Mouse (Mus musculus): ENCODE results near the gene Sod1.
"Not testable (repeated sequence)": the region's sequence is repeated elsewhere in the genome, so short reads cannot be mapped to it uniquely, and the experiment has no call there.

The Sod1 gene

DNA sequence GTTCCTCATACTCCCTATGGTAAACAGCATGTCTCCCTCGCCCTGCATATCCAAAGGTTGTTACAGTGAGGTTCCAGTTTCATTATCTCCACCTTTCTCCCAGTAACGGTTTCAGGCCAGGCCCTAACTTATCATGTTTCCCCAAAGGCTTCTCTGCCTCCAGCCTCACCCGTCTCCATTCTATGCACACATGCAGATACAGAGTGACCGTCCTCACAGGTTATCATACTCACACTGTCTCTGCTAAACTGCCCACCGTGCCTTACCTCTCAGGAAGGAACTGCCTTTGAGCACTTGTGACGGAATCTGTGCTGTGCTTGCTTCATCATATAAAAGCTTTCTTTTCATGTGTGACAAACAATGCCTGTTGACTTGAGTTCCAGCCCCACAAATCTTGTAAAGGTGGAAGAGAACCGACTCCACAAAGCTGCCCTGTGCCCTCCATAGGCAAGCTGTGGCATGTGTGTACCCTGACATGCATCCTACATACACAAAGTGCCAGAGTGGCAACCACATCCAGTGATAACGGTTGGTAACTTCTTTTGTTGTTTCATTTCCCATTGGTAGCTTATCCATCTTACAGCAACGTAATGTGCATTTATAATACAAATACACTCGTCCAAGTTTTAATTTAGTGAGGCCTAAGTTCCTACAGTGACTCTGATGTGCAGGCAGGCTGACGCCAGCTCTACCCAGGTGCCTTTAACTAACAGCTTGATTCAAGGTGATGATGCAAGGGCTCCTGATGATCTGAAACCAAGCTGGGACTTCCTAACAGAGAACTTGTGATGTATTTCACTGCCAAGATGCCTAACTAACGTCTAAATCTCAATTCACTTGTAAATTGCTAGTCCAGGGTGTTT is 6.8 kb upstream of the Sod1 start:
- no peak for DNase-seq

DNA sequence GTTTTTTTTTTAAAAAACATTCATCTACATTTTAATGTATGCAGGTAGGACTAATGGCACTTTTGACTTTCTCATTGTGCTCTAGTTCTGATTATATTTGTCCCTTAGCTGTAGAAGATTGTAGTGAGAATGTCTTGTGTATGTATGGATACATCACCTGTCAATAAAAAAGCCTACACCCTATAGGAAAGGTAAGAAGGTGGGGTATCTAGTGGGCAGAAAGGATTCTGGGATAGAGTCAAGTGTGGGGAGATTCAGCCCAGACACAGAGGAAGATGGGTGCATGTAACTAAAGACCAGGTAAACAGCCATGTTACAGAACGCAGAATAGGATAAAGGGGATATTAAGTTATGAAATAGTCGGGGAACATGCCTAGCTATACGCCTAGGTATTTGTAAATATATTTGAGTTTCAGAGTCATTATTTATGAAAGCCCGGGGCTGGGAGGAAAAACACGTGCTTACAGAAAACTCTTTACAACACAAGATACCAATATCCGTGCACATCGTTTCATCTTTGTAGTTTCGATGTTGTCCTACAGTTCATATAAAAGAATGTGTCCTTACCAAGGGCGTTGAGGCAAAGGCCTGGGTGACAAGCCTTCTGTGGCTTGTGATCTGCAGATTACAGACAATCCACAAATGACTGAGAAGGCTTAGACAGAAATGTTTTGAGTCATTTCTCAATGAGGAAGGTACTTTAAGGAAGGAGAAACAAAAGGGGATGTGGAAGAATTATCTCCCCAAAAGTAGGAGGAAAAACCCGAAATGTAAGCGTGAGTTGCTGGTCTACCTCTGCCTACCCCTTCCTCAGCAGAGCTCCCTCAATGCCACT is 5.6 kb upstream of the Sod1 start:
- DNase-seq: no peak

DNA sequence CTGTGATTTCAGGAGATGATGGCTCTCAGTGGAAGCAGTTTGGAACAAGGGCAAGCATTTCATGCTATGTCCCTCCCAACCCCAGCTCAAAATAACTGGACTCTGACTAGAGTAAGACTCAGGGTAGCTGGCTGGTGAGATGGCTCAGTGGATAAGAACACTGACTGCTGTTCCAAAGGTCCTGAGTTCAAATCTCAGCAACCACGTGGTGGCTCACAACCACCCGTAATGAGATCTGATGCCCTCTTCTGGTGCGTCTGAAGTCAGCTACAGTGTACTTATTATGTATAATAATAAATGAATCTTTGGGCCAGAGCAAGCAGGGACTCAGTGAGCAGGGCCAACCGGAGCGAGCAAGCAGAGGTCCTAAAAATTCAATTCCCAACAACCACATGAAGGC is 4.7 kb upstream of the Sod1 start:
- not testable (repeated sequence) for DNase-seq

DNA sequence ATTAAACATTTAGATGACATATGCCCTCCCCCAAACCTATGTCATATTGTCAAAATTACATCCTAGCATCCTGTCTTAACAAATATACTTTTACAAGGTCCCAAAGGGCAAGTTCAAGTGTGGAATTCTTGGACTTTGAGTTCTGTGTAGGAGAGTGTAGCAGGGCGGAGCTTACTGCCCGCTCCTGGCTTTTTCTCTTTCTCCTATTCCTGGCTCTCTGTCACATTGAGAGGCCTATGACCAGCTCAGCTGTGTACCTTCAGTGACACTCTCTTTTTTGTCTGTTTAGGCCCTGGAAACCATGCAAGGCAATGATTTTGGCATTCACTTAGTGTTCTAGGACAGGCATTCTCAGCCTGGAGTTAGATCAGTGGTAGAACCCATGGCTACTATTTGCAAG is 4.1 kb upstream of the Sod1 start:
- DNase-seq: peak; percentile 44

DNA sequence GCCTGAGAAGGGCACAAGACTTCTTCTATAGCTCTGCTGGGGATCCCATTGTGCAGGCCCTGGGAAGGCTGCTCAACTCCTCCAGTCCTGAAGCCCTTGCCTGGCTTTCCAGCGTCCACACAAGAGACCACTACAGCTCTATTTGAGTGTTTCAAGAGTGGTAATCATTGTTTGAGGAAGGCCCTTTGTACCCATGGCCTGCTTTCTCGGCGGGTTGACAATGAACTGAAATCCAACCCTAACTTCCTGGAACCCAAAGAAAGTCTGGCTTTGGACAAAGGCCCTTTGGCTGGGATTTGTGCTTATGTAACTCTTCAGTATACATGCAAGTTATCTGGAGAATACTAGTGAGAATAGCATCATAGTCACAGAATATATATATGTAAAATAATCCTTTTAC is 3.2 kb upstream of the Sod1 start:
- DNase-seq: peak; percentile 58

DNA sequence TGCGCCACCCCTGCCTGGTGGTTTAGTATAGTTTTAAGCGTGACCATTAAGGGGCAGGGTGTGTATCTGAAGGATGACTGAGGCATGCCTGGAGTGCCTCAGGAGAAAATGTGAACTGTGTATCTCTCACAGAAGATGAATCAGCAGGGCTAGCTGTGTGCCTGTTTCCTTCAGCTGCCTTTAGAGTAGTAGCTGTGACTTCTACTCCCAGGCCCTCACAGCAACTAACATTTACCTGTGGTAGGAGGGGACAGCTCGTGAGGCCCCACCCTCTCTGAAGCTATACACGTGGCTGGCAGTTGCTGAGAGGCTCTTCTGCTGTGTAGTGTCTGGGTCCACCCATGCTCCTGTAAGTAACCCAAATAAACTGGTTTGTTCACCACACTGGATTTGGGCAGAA is 2.6 kb upstream of the Sod1 start:
- DNase-seq: no peak

DNA sequence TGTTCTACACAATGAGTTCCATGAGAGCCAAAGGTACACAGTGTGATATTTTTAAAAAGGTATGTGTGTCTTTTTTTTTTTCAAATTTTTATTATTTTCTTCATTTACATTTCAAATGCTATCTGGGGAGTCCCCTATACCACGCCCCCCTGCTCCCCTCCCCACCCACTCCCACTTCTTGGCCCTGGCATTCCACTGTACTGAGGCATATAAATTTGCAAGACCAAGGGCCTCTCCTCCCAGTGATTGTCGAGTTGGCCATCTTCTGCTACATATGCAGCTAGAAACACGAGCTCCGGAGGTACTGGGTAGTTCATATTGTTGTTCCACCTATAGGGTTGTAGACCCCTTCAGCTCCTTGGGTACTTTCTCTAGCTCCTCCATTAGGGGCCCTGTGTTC is 1.1 kb upstream of the Sod1 start:
- DNase-seq: not testable (repeated sequence)

DNA sequence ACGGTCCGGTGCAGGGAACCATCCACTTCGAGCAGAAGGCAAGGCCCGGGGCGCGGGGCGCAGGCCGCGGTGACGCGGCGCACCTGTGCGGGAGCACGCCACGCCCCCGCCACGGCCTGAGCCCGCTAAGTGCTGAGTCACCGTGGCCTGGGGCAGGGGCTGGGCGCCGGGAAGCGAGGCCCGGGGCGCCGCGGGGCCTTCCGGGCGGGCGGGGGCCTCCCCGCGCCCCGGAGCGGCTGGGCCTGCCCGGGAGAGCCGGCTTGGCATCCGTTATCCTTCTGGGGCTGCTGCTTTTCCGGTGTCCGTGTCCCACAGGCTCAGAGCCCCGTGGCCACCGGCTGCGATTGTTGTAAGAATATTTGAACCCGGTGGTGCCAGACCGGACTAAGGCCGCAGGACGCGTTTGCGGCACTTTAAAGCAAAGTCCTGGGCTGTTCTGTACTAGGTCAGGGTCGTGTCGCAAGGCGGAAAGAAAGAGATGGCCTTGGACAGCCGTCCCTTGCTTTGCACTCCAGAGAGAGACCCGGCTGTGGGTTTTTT is 408 bp downstream of the Sod1 start:
- no peak for DNase-seq

DNA sequence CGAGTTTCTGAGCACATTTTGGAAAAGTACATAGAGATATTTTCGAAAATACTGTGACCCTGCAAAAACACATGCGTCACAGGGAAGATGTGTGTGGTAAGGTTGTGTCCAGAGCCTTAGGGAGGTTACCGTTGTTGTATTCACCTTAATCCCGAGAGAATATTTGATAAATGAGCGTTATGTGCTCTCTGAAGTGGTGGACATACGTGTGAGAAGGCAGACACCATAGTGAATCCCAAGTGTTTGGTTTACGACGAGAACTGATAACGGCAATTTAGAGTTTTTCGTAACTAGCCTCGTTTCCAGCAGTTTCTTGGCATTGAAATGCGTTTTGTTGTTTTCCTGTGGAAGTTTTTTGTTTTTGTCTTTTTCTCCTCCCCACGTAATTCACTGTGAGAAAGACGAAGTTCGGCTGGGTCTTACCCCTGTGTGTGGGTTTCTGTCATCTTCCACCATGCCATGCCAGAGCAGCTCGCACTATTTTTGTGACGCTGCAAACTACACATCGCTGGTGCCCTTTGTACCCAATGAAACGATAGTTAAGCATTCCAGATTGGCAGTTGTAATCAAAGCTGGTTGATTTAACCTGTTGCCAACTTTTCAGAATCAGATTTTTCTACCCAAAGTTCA is 1.0 kb downstream of the Sod1 start:
- no peak for DNase-seq

DNA sequence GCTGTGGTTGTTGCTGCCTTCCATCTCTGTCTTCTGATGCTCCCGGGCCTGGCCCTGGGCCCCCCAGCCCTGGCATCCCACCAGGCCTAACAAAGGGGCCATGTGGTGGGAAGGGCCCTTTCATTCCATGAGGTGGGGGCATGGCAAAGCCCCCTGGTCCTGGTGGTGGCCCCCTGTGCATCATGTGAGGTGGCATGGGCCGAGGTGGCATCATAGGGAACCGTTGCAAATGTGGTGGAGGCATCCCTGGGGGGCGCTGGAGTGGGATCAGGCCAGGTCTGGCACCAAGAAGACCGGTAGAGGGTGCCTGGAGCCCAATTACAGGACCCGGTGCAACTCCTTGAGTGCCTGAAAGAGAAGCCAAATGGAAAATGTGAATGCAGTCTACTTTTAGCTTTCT is 9.3 kb downstream of the Sod1 start:
- no peak for DNase-seq

DNA sequence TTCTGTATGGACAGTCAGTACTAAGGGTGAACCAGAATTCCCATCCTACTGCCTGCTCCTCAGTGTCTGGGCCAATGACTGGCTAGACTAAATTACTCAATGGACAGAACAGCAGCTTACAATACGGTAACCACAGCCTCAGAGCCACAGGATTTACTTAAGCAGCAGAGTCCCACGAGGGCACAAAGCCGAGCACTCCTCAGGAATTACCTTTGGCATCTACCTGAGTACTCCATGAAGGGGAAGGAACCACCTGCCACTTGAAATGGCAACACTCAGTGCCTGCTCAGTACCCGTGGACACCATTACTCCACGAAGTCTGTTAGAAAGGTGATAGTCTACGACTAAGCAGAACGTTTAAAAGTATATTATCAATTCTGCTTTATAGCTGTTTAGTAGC is 10.7 kb downstream of the Sod1 start:
- no peak for DNase-seq

DNA sequence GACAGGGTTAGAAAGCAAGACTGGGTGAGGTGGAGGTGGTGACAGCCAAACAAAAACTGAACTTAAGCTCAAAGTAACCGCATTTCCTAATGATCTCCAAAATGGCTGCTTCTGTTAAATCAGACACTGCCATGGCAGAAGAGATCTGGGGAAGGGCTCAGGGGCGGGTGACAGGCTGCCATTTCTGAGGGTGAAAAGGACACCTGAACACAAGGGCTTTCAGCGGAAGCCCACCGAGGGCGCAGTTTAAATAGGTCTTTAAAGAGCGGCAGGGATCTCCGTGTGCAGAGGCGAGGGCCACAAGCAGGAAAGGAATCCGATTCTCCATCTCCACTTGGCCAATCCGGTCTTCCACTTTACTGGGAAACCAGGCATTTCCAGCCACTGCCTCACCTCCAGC is 13.1 kb downstream of the Sod1 start:
- DNase-seq: no peak

DNA sequence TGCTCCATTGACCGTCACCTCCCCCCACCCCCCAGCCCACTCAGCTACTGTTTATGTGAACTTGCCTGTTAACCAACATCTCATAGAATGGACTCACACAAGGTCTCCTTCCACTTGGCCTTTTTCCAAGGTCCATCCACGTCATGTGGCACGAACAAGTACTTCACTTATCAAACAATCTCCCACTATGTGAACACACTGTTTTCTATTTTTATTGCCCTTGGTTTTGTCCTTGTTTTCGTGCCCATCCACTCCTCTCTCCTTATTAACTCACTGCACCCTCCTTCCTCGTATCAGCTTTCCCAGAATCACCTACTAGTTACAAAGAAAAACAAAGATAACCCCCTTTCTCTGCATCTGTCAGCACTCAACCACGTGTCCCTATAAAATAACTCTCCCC is 14.1 kb downstream of the Sod1 start:
- DNase-seq: no peak

DNA sequence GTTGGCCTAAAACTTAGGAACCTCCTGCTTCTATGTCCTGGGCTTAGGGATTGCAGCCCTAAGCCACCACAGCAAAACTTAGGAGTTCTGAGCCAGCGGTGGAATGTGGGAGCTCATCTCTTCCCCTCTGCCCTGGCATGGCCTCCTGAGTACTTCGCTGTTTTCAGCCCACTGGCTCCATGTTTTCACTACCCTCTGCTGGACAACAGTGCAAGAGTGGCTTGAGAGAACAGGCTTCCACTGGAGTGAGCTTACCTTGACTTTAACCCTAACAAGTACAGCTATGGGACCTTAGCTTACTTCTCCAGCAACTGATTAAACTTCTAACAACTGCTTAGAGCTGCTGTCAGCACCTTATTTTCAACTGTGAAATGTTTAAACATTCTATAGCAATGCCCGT is 14.6 kb downstream of the Sod1 start:
- no peak for DNase-seq

DNA sequence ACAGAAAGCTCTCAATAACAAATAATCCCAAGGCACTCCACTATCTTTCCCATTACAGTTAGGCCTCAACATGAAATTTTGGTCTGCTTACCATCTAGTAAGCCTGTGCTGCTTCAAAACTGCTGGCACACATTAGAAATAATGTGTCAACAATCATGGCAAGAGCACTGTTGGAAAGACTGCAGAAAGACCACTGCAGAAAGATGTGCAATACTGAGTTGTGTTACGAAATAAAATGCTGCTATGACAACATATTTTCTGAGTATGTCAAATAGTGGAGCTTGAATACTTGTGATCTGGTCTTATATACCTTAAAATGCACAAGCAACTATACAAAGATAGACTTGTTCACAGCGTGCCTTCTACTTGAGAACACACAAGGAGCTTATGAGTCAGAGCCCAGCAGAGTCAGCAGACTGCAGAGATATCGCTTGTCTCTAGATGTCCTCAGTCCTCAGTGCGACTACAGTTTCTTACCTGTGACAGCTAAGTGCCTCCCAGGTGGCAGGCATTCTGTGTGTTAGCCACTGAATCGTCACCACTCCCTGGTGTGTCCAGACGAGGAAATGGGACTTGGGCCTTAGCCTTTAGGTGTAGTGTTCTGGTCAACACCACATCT is 18.7 kb downstream of the Sod1 start:
- no peak for DNase-seq

DNA sequence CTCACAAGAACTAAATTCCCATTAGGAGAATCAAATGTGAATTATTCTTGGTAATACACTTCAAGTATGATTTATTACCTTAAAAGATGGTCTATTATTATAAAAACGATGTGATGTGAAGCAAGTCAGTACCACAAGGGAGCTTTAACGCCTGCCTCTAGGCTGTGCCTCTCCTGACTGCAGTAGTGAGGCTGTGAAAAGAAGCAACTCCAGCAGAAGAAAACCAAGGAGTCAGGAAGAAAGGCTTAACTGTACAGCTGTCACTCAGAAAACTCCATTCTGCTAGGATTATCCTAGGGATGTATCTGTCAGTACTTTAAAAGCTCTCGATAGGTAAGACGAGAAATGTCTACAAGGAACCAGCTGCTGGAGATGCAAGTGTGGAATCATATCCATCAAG is 21.3 kb downstream of the Sod1 start:
- no peak for DNase-seq

DNA sequence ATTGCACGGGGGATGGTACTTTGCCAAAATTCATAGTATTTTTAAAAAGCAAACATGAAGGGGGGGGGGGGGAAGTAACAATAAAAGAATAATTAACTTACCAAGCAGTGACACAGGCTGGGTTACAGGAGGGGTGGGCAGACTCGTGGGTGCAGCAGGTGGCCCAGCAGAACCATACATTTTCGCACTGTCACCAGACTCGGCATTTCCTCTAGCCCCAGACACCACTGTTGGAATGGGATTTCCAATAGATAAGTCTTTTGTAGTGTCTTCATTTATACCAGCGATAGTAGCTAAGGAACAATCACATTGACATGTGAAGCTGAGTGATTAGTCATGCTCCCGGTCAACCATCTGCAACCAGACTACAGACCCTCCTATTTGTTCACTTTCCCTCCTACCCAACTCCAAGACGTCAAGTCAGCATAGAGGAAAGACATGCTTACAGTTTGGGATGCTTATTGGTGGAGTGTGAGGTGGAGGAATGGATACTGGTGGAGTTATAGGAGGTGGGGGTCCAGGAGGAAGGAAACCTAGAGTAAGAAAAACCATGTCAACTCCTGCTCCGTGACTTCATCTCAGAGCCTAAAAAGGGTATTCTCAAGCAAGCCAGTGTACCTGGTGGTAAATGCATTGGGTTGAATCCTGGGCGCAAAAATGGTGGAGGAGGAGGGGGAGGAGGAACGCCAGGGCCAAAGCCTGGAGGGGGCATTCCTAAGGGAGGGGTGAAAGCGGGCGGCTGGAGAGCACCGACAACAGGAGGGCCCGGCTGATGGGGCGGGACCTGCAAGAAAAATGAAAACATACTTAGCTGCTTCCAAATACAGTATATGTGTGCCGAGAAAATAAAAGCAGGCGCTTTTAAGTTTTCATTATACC is 22.1 kb downstream of the Sod1 start:
- DNase-seq: no peak

DNA sequence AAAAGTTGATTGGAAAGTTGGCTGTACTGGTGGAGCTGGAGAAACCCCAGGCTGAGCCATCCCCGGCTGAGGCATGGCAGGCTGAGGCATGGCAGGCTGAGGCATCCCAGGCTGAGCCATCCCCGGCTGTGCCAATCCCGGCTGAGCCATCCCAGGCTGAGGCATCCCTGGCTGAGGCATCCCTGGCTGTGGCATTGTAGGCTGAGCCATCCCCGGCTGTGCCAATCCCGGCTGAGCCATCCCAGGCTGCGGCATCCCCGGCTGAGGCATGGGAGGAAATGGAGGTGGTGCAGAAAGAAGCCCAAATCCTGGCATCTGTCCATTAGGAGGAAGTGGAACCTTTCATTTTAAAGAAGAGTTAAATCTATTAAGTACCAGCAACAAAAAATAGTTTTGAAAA is 29.5 kb downstream of the Sod1 start:
- DNase-seq: no peak

DNA sequence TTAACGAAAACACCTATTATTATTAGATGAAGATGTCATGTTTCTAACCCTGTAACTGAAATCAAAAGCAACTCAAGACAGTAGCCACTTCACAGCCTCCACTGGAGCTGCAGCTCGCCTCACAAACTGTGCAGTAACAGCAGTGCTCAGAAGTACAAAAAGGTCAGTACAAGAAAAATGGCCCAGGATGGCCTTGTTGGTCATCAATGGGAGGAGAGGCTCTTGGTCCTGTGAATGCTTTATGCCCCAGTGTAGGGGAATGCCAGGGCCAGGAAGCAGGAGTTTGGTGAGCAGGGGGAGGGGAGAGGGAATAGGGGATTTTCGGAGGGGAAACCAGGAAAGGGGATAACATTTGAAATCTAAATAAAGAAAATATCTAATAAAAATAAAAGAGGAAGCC is 30.7 kb downstream of the Sod1 start:
- not testable (repeated sequence) for DNase-seq

DNA sequence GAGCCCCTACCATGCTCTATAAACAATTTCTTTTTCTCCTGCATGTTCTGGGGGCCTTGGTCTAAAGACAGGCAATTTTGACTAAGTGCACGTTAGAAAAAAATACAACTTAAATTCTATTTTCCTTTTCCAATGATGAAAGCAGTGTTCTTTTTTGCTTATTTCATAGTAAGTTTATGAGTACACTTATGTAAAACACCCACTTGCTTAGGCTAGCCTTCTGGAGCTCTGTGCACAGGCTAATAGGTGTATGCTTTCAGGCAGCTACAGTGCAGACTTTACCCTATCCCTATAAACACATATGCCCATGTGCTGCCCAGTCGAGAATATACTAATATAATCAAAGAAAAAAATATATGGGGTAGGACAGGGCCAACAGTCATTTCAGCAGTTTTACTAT is 32.0 kb downstream of the Sod1 start:
- DNase-seq: no peak

DNA sequence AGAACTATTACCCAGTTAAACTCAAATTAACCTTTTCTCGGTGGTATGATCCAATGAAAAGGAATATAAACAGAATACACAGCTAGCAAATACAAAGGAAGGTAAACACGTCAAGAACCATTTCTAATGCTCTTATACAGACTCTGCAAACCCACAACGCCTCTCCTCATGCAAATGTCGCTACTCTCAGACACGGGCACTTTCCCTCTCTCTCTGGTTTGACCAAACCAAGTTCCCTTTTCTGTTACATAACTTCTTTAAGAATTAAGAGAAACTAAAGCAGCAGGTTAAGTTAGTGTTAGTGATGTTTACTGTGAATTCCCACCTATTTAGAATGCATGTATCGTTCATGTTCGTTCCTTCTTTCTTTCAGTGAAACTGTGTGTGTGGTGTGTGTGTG is 38.4 kb downstream of the Sod1 start:
- no peak for DNase-seq

DNA sequence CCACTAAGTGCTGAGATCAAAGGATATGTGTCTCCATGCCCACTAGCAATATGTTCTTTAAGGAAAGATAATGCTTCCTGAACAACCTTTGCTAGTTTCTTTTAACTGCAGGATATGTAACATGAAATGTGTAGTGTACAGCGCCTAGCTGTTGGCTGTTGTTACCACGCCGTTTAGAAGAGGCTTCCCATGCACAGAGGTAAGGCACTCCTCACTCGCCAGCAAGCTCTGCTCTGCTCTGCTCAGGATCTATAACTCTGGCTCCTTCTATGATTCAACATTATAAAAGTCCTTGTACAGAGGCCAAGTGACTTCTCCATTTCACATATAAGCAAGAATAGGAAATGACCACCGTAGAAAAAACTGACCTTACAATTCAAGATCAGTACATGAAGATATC is 39.1 kb downstream of the Sod1 start:
- DNase-seq: no peak

All from kidney, adult 18-20 months (tissue).